Mouse (Mus musculus) lung, embryonic 15.5 days (tissue): Measurements from ENCODE around the gene Fam193a. TPM values are rescaled to one million over a fixed set of nuclear protein-coding genes. Genes with fewer than 3 reads are reported as not detected.

Experiments used
- ATAC-seq: fragments of 200-750 bp; cut with Nextera tagmentation; 2 replicates; pipeline ENCODE4 v1.8.0; 2017; ENCODE audit warnings: moderate number of reproducible peaks, borderline replicate concordance; ENCODE audit not compliant: low FRiP score, low TSS enrichment; ENCODE audit errors: extremely low read depth
- H3K27ac ChIP-seq: fragments of 300-500 bp; sonication (generic); 2 replicates; pipeline ENCODE4 v1.5.1; 2015; ENCODE audit warnings: moderate library complexity, mild to moderate bottlenecking, inconsistent platforms
- H3K27me3 ChIP-seq: fragments of 300-500 bp; sonication (generic); 2 replicates; pipeline ENCODE4 v1.6.1; 2015; ENCODE audit warnings: inconsistent platforms
- H3K36me3 ChIP-seq: fragments of 300-500 bp; sonication (generic); 2 replicates; pipeline ENCODE4 v1.6.1; 2015; ENCODE audit warnings: inconsistent platforms
- H3K4me1 ChIP-seq: fragments of 300-500 bp; sonication (generic); 2 replicates; pipeline ENCODE4 v1.6.1; 2015; ENCODE audit warnings: inconsistent platforms
- H3K4me2 ChIP-seq: fragments of 300-500 bp; sonication (generic); 2 replicates; pipeline ENCODE4 v1.6.1; 2015; ENCODE audit warnings: inconsistent platforms, mild to moderate bottlenecking, moderate library complexity
- H3K4me3 ChIP-seq: fragments of 300-500 bp; sonication (generic); 2 replicates; pipeline ENCODE4 v1.5.1; 2015; ENCODE audit warnings: mild to moderate bottlenecking, inconsistent platforms
- H3K9ac ChIP-seq: fragments of 300-500 bp; sonication (generic); 2 replicates; pipeline ENCODE4 v1.6.1; 2015; ENCODE audit warnings: inconsistent platforms
- H3K9me3 ChIP-seq: fragments of 300-500 bp; sonication (generic); 2 replicates; pipeline ENCODE4 v1.6.1; 2016; ENCODE audit warnings: inconsistent platforms
- WGBS: fragments of 180-500 bp; shearing (Covaris S2); methylation state at CpG from one replicate; pipeline ENCODE4 v1.1.7; 2015; 5-methylcytosine and 5-hydroxymethylcytosine counted together
- polyA plus RNA-seq: library from polyadenylated mRNA; unstranded; fragments of >200 nt; fragmentation: Nextera tagmentation; extraction: Ambion mirVana; gene quantifications from 2 replicates; pipeline ENCODE4 v1.2.1, GENCODE M21; 2015

The Fam193a gene
- 10.8 and 11.7 TPM in 2 replicates for polyA plus RNA-seq

GRCm38 (mm10) chr5:34369341-34370021 is at the start of gene Fam193a:
Gene Fam193a, plus strand, starts transcription at chr5:34369933.
- peaks cover 20% of the 10 kb centered on the region; the same call in 1 of the 2 replicates for H3K4me1 ChIP-seq
- ATAC-seq = peak; percentile 100
- peak within 1 kb of the TSS; percentile 73 for H3K27ac ChIP-seq
- H3K4me2 ChIP-seq = peak within 1 kb of the TSS; percentile 68
- peak within 1 kb of the TSS; percentile 95 for H3K4me3 ChIP-seq
- no peaks in the 10 kb centered on the region for H3K27me3 ChIP-seq
- no peaks in the 10 kb centered on the region for H3K9me3 ChIP-seq
- WGBS = 0% methylated on average over 43 of the region's 64 CpGs
- H3K36me3 ChIP-seq = no peaks in the 10 kb centered on the region
- peak within 1 kb of the TSS; percentile 93 for H3K9ac ChIP-seq

DNA sequence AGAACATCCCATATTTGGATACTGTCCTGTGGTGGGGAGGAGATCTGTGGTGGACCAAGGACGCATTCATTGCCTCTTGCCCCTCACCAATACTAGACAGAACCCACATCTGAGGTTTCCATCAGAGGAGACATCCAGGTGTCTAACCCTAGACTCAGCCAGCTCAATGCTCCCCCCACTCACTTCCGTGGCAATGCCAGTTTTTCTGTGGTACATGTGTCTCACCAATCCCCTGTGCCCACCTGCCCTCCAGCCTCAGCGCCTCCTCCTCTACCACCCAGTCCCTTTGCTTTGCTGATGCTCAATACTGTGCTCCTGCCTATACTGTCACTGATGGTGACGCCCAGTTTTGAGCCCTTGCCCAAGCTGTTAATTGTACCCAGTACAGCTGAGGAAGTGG is 48.5 kb upstream of the Fam193a start:
- Histone ChIP-seq H3K4me3 (no peak overlapping the region), H3K27me3 (no peaks in the 10 kb centered on the region), H3K9ac (no peak overlapping the region), H3K4me2 (no peak overlapping the region), H3K9me3 (no peaks in the 10 kb centered on the region), H3K36me3 (no peaks in the 10 kb centered on the region), H3K4me1 (peaks cover 3% of the 10 kb centered on the region; the same call in 1 of the 2 replicates), H3K27ac (no peak overlapping the region)
- no peak for ATAC-seq
- WGBS = 78% methylated on average over 4 of the region's 4 CpGs

DNA sequence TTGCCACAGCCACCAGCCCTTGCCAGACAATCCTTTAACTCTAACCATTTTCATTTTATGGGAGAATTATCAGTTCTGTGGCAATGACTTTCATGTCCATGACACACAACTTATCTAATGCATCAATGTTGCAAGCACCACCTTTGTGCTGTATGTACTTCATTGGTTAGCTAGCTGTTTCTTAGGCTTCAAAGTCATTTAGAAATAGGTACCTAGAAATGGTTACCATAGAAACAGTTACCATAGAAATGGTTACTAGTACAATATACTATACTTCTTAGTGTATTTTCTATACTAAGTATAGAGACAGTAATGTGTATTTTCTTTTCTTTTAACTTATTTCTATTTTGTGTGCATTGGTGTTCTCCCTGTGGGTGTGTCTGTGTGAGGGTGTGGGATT is 44.4 kb upstream of the Fam193a start:
- no peak for ATAC-seq
- Histone ChIP-seq H3K4me1 (peaks cover 13% of the 10 kb centered on the region), H3K9me3 (no peaks in the 10 kb centered on the region), H3K27me3 (no peaks in the 10 kb centered on the region), H3K9ac (no peak overlapping the region), H3K27ac (no peak overlapping the region), H3K4me2 (no peak overlapping the region), H3K4me3 (no peak overlapping the region), H3K36me3 (no peaks in the 10 kb centered on the region)

GRCm38 (mm10) chr5:34326249-34326691 is 43.5 kb upstream of the Fam193a start:
- 19% methylated on average over 4 of the region's 4 CpGs for WGBS
- H3K36me3 ChIP-seq = no peaks in the 10 kb centered on the region
- H3K9me3 ChIP-seq = no peaks in the 10 kb centered on the region
- H3K4me2 ChIP-seq = peak overlapping the region; percentile 69
- H3K27me3 ChIP-seq = no peaks in the 10 kb centered on the region
- H3K9ac ChIP-seq = no peak overlapping the region
- ATAC-seq = peak; percentile 43; the same call in 1 of the 2 replicates
- no peak overlapping the region for H3K27ac ChIP-seq
- H3K4me1 ChIP-seq = peaks cover 13% of the 10 kb centered on the region
- H3K4me3 ChIP-seq = no peak overlapping the region

GRCm38 (mm10) chr5:34326875-34327576 is 42.7 kb upstream of the Fam193a start:
- peaks cover 13% of the 10 kb centered on the region for H3K4me1 ChIP-seq
- H3K27me3 ChIP-seq = no peaks in the 10 kb centered on the region
- no peaks in the 10 kb centered on the region for H3K9me3 ChIP-seq
- peak overlapping the region; percentile 35 for H3K4me3 ChIP-seq
- ATAC-seq = peak; percentile 60
- WGBS = 6% methylated on average over 31 of the region's 31 CpGs
- H3K27ac ChIP-seq = no peak overlapping the region
- H3K4me2 ChIP-seq = peak overlapping the region; percentile 69
- no peak overlapping the region for H3K9ac ChIP-seq
- H3K36me3 ChIP-seq = no peaks in the 10 kb centered on the region

- Histone ChIP-seq H3K4me3 (no peak overlapping the region), H3K27ac (no peak overlapping the region), H3K36me3 (no peaks in the 10 kb centered on the region), H3K9me3 (no peaks in the 10 kb centered on the region), H3K4me1 (peaks cover 13% of the 10 kb centered on the region), H3K9ac (no peak overlapping the region), H3K27me3 (no peaks in the 10 kb centered on the region), H3K4me2 (no peak overlapping the region)
- WGBS = 79% methylated on average over 2 of the region's 2 CpGs
- no peak for ATAC-seq
Observed at GRCm38 (mm10) chr5:34330136-34330535, 39.6 kb upstream of the Fam193a start.

DNA sequence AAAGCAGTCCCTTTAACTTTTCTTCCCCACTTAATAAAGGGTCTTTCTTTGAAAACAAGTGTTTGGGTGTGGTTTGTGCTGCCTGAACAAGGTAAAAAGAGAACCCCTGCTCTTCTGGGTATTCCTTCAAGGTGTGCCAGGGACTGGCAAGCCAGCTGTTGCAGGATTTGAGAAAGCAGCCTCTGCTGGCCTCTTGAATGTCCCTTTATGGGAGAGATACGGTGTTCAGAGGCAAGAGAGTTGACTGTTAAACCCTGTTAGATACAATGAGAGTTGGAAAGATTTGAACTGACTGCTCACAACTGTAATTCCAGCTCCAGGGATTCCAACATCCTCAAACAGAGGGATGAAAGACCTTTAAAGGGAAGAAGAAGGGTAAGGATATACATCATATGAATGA is 35.7 kb upstream of the Fam193a start:
- H3K27ac ChIP-seq = no peak overlapping the region

GRCm38 (mm10) chr5:34335539-34336096 is 34.1 kb upstream of the Fam193a start:
- Histone ChIP-seq H3K9ac (peak overlapping the region; percentile 89), H3K36me3 (no peaks in the 10 kb centered on the region)
- peak; percentile 50; the same call in 1 of the 2 replicates for ATAC-seq

More for the DNA sequence above, 35.7 kb upstream of the Fam193a start:
- no peak overlapping the region for H3K4me3 ChIP-seq
- H3K4me1 ChIP-seq = peaks cover 17% of the 10 kb centered on the region; the same call in 1 of the 2 replicates
- H3K9ac ChIP-seq = no peak overlapping the region
- no peak overlapping the region for H3K4me2 ChIP-seq
- WGBS = 81% methylated on average over 1 of the region's 1 CpGs
- H3K36me3 ChIP-seq = no peaks in the 10 kb centered on the region
- no peaks in the 10 kb centered on the region for H3K27me3 ChIP-seq
- H3K9me3 ChIP-seq = no peaks in the 10 kb centered on the region
- no peak for ATAC-seq

GRCm38 (mm10) chr5:34336097-34336774 is 33.5 kb upstream of the Fam193a start, which contains the start of gene Rnf4:
Gene Rnf4, plus strand, starts transcription at chr5:34336289.
- peak; percentile 98 for ATAC-seq
- peak within 1 kb of the TSS; percentile 96 for H3K9ac ChIP-seq
- peak within 1 kb of the TSS; percentile 71 for H3K4me3 ChIP-seq
- peaks cover 19% of the 10 kb centered on the region; the same call in 1 of the 2 replicates for H3K4me1 ChIP-seq
- peak within 1 kb of the TSS; percentile 96 for H3K27ac ChIP-seq
- no peaks in the 10 kb centered on the region for H3K36me3 ChIP-seq
- WGBS = 0% methylated on average over 66 of the region's 67 CpGs
- H3K4me2 ChIP-seq = peak within 1 kb of the TSS; percentile 79
- no peaks in the 10 kb centered on the region for H3K9me3 ChIP-seq
- H3K27me3 ChIP-seq = no peaks in the 10 kb centered on the region

More at GRCm38 (mm10) chr5:34335539-34336096, 34.1 kb upstream of the Fam193a start:
- peaks cover 19% of the 10 kb centered on the region; the same call in 1 of the 2 replicates for H3K4me1 ChIP-seq
- 1% methylated on average over 21 of the region's 21 CpGs for WGBS
- H3K27me3 ChIP-seq = no peaks in the 10 kb centered on the region
- peak overlapping the region; percentile 79 for H3K4me2 ChIP-seq
- H3K27ac ChIP-seq = peak overlapping the region; percentile 81
- H3K4me3 ChIP-seq = peak overlapping the region; percentile 71
- H3K9me3 ChIP-seq = no peaks in the 10 kb centered on the region

DNA sequence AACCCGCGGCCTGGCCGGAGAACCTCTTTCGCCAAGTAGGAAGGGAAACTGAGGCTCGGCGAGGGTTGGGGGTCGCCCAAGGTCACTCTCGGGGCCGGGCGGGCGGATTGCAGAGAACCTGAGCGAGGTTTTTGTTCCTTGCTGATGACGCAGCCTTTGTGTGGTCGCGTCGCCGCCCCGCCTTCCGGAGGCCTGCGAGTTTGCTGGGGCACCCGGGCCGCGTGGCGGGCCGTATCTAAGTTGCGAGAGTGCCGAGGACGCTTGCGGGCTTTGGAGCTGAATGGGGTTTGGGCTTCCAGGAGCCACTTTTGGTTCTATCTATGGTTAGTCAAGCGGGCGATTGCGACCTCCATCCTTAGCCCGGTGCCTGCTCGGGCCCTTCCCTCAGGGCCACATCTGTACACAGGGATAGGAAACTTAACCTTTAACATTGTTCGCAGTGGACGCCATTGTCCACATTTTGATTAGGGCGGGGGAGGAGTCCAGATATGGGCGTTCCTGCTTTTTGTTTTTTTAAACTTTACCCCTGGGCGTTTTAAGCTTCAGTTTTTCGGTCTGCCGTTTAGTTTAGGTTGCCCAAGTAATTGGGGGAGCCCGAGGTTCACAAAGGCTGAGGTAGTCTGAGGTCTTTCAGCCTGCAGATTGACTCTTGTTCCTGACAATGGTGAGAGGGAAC is 32.8 kb upstream of the Fam193a start:
- Histone ChIP-seq H3K9ac (peak overlapping the region; percentile 96), H3K4me3 (peak overlapping the region; percentile 71), H3K4me2 (peak overlapping the region; percentile 59), H3K36me3 (no peaks in the 10 kb centered on the region), H3K27ac (peak overlapping the region; percentile 96), H3K4me1 (peaks cover 19% of the 10 kb centered on the region; the same call in 1 of the 2 replicates), H3K9me3 (no peaks in the 10 kb centered on the region), H3K27me3 (no peaks in the 10 kb centered on the region)
- WGBS = 0% methylated on average over 42 of the region's 42 CpGs
- peak; percentile 27; the same call in 1 of the 2 replicates for ATAC-seq

DNA sequence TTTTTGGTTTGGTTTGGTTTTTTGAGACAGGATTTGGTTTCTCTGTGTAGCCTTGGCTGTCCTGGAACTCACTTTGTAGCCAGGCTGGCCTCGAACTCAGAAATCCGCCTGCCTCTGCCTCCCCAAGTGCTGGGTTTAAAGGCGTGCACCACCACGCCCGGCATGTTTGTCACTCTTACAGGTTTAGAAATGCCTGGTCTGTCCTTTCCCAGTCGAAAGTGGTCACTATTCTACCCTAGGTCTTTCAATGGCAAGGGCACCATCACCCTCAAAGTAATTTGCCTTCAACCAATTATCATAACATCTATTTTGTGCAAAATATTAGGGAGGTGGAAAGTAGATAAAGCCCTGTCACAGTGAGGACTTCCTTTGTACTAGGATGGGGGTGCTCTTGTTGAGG is 29.5 kb upstream of the Fam193a start:
- Histone ChIP-seq H3K4me3 (no peak overlapping the region), H3K27ac (no peak overlapping the region), H3K4me1 (peaks cover 18% of the 10 kb centered on the region; the same call in 1 of the 2 replicates), H3K9ac (no peak overlapping the region), H3K4me2 (no peak overlapping the region), H3K9me3 (no peaks in the 10 kb centered on the region), H3K27me3 (no peaks in the 10 kb centered on the region), H3K36me3 (peaks cover 17% of the 10 kb centered on the region)
- 91% methylated on average over 6 of the region's 6 CpGs for WGBS
- ATAC-seq = no peak
